Mouse (Mus musculus): Measurements from ENCODE around the gene Tbxa2r.

- no peak for TF ChIP-seq CTCF (IDR thresholded peaks at IDR 0.05; ENCODE audit: low read depth, low read length)
- TF ChIP-seq POLR2A (IDR thresholded peaks at IDR 0.05; ENCODE audit: extremely low read depth, insufficient read depth, low read length), result no peak
Measured at GRCm38 (mm10) chr10:81377362-81377664, 48.8 kb downstream of the Tbxa2r start.
